Mouse (Mus musculus): Measurements from ENCODE around the gene Rab11fip4. TPM values are rescaled to one million over a fixed set of nuclear protein-coding genes. Genes with fewer than 3 reads are reported as not detected.

The Rab11fip4 gene
- polyA plus RNA-seq, 1 experiment = not detected

- Histone ChIP-seq H3K36me3 (ENCODE audit: control insufficient read depth) (peaks cover 7% of the 10 kb centered on the region), H3K4me3 (replicated peaks) (no peak overlapping the region), H3K4me1 (ENCODE audit: control insufficient read depth) (peaks cover 2% of the 10 kb centered on the region; the same call in 1 of the 2 replicates), H3K9me3 (ENCODE audit: control insufficient read depth, low read length) (no peaks in the 10 kb centered on the region), H3K27me3 (ENCODE audit: control insufficient read depth) (no peaks in the 10 kb centered on the region)
- TF ChIP-seq TAL1 (IDR thresholded peaks at IDR 0.05; ENCODE audit: low read length) (no peak), GATA1 (IDR thresholded peaks at IDR 0.05; ENCODE audit: low read length) (no peak)
Measured at GRCm38 (mm10) chr11:79575383-79576073, 15.5 kb upstream of the Rab11fip4 start.

GRCm38 (mm10) chr11:79577741-79578140 is 13.3 kb upstream of the Rab11fip4 start:
- H3K36me3 ChIP-seq (ENCODE audit: control insufficient read depth) = peaks cover 7% of the 10 kb centered on the region
- peaks cover 2% of the 10 kb centered on the region; the same call in 1 of the 2 replicates for H3K4me1 ChIP-seq (ENCODE audit: control insufficient read depth)
- no peak for TF ChIP-seq TAL1 (IDR thresholded peaks at IDR 0.05; ENCODE audit: low read length)
- no peak for TF ChIP-seq GATA1 (IDR thresholded peaks at IDR 0.05; ENCODE audit: low read length)
- no peaks in the 10 kb centered on the region for H3K9me3 ChIP-seq (ENCODE audit: control insufficient read depth, low read length)
- no peak overlapping the region for H3K4me3 ChIP-seq (replicated peaks)
- H3K27me3 ChIP-seq (ENCODE audit: control insufficient read depth) = no peaks in the 10 kb centered on the region

GRCm38 (mm10) chr11:79580660-79581059 is 10.4 kb upstream of the Rab11fip4 start:
- H3K4me3 ChIP-seq (replicated peaks) = no peak overlapping the region
- no peaks in the 10 kb centered on the region for H3K9me3 ChIP-seq (ENCODE audit: control insufficient read depth, low read length)
- no peak for TF ChIP-seq GATA1 (IDR thresholded peaks at IDR 0.05; ENCODE audit: low read length)
- no peak for TF ChIP-seq TAL1 (IDR thresholded peaks at IDR 0.05; ENCODE audit: low read length)
- peaks cover 2% of the 10 kb centered on the region; the same call in 1 of the 2 replicates for H3K4me1 ChIP-seq (ENCODE audit: control insufficient read depth)
- peaks cover 3% of the 10 kb centered on the region; the same call in 1 of the 2 replicates for H3K36me3 ChIP-seq (ENCODE audit: control insufficient read depth)
- no peaks in the 10 kb centered on the region for H3K27me3 ChIP-seq (ENCODE audit: control insufficient read depth)

- Histone ChIP-seq H3K4me3 (replicated peaks) (no peak overlapping the region), H3K36me3 (ENCODE audit: control insufficient read depth) (peaks cover 3% of the 10 kb centered on the region; the same call in 1 of the 2 replicates)
Measured at GRCm38 (mm10) chr11:79581257-79581656, 9.8 kb upstream of the Rab11fip4 start.

GRCm38 (mm10) chr11:79584191-79584590 is 6.8 kb upstream of the Rab11fip4 start:
- Histone ChIP-seq H3K9me3 (ENCODE audit: control insufficient read depth, low read length) (no peaks in the 10 kb centered on the region), H3K36me3 (ENCODE audit: control insufficient read depth) (no peaks in the 10 kb centered on the region), H3K27me3 (ENCODE audit: control insufficient read depth) (peaks cover 9% of the 10 kb centered on the region), H3K4me3 (replicated peaks) (no peak overlapping the region), H3K4me1 (ENCODE audit: control insufficient read depth) (no peaks in the 10 kb centered on the region)
- TF ChIP-seq TAL1 (IDR thresholded peaks at IDR 0.05; ENCODE audit: low read length) = no peak
- TF ChIP-seq GATA1 (IDR thresholded peaks at IDR 0.05; ENCODE audit: low read length) = no peak

More at GRCm38 (mm10) chr11:79581257-79581656, 9.8 kb upstream of the Rab11fip4 start:
- Histone ChIP-seq H3K4me1 (ENCODE audit: control insufficient read depth) (peaks cover 2% of the 10 kb centered on the region; the same call in 1 of the 2 replicates), H3K9me3 (ENCODE audit: control insufficient read depth, low read length) (no peaks in the 10 kb centered on the region), H3K27me3 (ENCODE audit: control insufficient read depth) (no peaks in the 10 kb centered on the region)
- no peak for TF ChIP-seq GATA1 (IDR thresholded peaks at IDR 0.05; ENCODE audit: low read length)
- no peak for TF ChIP-seq TAL1 (IDR thresholded peaks at IDR 0.05; ENCODE audit: low read length)

- TF ChIP-seq TAL1 (IDR thresholded peaks at IDR 0.05; ENCODE audit: low read length) = no peak
- TF ChIP-seq GATA1 (IDR thresholded peaks at IDR 0.05; ENCODE audit: low read length) = no peak
- Histone ChIP-seq H3K9me3 (ENCODE audit: control insufficient read depth, low read length) (no peaks in the 10 kb centered on the region), H3K4me3 (replicated peaks) (no peak overlapping the region), H3K27me3 (ENCODE audit: control insufficient read depth) (peaks cover 56% of the 10 kb centered on the region), H3K36me3 (ENCODE audit: control insufficient read depth) (no peaks in the 10 kb centered on the region), H3K4me1 (ENCODE audit: control insufficient read depth) (no peaks in the 10 kb centered on the region)
Measured at GRCm38 (mm10) chr11:79589317-79590075, 1.5 kb upstream of the Rab11fip4 start.

- no peak overlapping the region for H3K4me3 ChIP-seq (replicated peaks)
- no peak for TF ChIP-seq GATA1 (IDR thresholded peaks at IDR 0.05; ENCODE audit: low read length)
- TF ChIP-seq TAL1 (IDR thresholded peaks at IDR 0.05; ENCODE audit: low read length) = no peak
- no peaks in the 10 kb centered on the region for H3K4me1 ChIP-seq (ENCODE audit: control insufficient read depth)
- H3K27me3 ChIP-seq (ENCODE audit: control insufficient read depth) = peaks cover 64% of the 10 kb centered on the region
- H3K9me3 ChIP-seq (ENCODE audit: control insufficient read depth, low read length) = no peaks in the 10 kb centered on the region
- H3K36me3 ChIP-seq (ENCODE audit: control insufficient read depth) = no peaks in the 10 kb centered on the region
Measured at GRCm38 (mm10) chr11:79591591-79591975, 571 bp downstream of the Rab11fip4 start.

GRCm38 (mm10) chr11:79593495-79593894 is 2.5 kb downstream of the Rab11fip4 start:
- Histone ChIP-seq H3K27me3 (ENCODE audit: control insufficient read depth) (peaks cover 64% of the 10 kb centered on the region), H3K4me3 (replicated peaks) (no peak overlapping the region), H3K4me1 (ENCODE audit: control insufficient read depth) (no peaks in the 10 kb centered on the region), H3K36me3 (ENCODE audit: control insufficient read depth) (no peaks in the 10 kb centered on the region), H3K9me3 (ENCODE audit: control insufficient read depth, low read length) (no peaks in the 10 kb centered on the region)
- TF ChIP-seq GATA1 (IDR thresholded peaks at IDR 0.05; ENCODE audit: low read length) (no peak), TAL1 (IDR thresholded peaks at IDR 0.05; ENCODE audit: low read length) (no peak)

GRCm38 (mm10) chr11:79610454-79610853 is 19.4 kb downstream of the Rab11fip4 start:
- Histone ChIP-seq H3K4me3 (replicated peaks) (no peak overlapping the region), H3K27me3 (ENCODE audit: control insufficient read depth) (peaks cover 3% of the 10 kb centered on the region; the same call in 1 of the 2 replicates), H3K9me3 (ENCODE audit: control insufficient read depth, low read length) (no peaks in the 10 kb centered on the region), H3K4me1 (ENCODE audit: control insufficient read depth) (no peaks in the 10 kb centered on the region), H3K36me3 (ENCODE audit: control insufficient read depth) (no peaks in the 10 kb centered on the region)
- TF ChIP-seq TAL1 (IDR thresholded peaks at IDR 0.05; ENCODE audit: low read length) = no peak
- no peak for TF ChIP-seq GATA1 (IDR thresholded peaks at IDR 0.05; ENCODE audit: low read length)
